Mouse (Mus musculus) heart, postnatal 4 days (tissue): ENCODE data around the gene Tns1. TPM values are rescaled to one million over a fixed set of nuclear protein-coding genes. Genes with fewer than 3 reads are reported as not detected.
A peak's percentile ranks its signal among the peaks of the same experiment; 100 is the strongest.

Experiments
- DNase-seq: peaks from one replicate; pipeline ENCODE4 v3.0.0; 2021
- total RNA-seq, 2 experiments: library from RNA; stranded (reverse); gene quantifications; 2 replicates each; pipeline ENCODE4 v1.2.3; 2021

The Tns1 gene
- total RNA-seq, 2 experiments from 2014 or later = 463 to 468 TPM

DNA sequence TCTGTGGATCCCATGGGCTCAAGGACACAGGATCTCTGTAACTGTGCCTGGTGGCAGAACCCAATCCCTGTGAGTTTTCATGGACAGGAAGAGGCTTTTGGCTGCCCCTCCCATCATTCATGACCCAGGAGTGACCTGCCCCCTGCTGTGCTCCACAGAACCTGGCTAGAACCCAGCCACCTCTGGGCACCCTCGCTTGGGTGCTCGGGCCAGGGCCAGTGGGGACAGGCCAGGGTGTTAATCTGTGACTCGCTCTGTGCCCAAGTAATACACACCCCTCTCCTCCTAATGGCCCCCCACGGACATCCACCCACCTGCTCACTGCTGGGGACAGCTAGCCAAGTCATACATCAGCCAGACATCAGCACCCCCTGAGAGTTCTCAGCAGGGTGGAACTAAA is 65.9 kb downstream of the Tns1 start:
- no peak for DNase-seq

DNA sequence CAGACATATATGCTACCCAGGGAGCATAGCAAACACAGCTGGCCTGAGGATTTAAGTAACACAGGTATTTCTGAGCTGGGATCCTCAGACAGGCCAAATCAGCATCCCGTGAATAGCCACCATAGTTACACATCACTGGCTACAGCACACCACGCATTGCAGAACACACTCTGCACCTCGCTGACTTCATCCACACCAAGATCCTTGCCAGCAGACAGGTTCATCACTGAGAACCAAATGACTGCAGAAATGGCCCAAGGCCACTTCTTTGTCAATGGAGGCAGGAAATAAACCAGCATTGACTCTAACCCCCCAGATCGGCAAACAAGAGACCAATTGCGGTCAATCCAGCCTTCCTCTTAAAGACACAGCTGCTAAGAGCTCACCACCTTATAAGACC is 66.7 kb downstream of the Tns1 start:
- no peak for DNase-seq

DNA sequence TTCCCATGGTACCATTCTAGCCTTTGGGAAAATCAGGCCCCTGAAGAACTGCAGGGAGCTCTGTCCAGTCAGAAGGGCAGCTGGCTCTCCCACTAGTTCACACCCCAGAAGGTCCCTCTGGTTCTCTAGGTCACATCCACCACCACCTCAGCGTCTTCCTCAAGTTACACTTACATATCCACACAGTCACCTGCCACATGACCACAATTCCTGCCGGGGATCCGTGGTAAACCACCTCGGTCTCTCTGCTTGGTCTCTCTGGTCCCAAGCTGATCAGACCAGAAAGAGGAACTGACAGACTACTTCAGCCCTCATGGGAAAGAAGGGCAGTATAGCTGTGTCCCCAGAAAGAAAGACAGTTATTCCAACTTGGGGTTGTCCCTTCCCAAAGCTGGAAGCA is 68.7 kb downstream of the Tns1 start:
- no peak for DNase-seq

DNA sequence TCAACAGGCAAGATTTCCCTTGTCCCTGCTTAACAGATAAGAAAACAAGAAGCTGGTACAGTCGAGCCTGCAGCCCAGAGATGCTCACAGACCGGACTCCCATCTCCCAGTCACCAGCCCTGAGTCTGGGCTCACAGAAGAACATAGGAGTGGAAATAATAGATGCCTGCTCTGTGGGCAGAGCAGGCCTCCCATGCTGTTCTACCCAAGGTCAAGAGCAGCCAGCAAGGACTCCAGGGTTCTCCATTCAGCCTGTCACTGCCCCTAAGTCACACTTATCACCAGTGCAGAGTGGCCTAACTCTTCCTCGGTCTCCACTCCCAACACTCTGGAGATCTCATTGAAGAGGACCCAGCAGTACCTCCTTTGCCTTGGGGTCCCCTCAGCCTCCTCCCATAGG is 69.8 kb downstream of the Tns1 start:
- DNase-seq = no peak

DNA sequence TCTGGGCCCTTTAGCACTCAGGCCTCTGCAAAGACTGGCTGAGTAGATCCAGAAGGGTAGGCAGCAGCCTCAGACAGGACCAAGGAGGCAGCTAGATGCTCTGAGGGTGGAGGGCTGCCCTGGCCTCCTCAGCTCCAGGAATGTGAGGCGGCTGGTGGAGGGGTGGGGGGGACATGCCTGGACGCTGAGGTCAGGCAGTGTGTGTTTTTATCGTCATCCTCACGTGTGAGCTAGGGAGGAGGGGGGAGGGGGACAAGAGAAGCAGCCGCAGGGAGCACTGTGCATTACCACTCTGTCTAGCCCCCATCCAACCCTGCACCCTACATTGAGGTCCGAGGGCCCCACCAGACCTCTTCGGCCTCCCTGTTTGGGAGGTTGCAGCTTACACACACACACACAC is 70.2 kb downstream of the Tns1 start:
- peak; percentile 69 for DNase-seq

DNA sequence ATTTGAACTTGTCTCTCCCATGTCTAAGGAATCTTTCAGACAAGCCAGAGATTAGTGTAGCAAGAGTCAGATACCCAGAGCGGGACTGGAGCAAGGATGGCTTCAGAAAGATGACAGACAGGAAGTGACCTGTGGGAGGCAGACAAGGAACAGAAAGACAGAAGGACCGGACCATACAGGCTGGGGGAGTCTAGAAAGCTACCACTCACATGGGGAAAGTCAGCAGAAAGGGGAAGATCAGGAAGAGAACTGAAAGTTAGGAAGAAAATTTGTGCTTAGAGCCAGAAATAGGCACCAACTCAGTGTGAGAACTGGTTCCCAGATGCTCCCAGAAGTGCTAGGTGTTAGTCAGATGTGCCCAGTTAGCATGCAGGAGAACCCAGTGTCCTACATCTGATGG is 71.2 kb downstream of the Tns1 start:
- no peak for DNase-seq

DNA sequence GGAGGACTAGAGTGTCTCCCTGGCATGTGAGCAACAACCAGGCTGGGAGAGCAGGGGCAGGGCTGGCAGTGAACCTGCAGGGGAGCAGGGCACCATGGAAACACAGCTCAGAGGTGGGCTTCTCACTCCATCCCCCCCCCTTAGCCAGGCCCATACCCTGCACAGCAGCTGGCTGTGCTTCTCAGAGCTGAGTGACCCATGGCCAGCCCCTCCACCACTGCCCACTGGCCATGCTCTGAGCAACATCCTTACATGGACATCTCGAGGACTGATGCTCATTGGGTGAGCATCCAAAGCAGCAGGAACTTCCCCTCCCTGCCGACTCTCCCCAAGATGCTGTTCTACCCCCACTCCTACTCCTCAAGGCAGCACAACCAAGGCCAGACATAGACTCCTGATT is 72.9 kb downstream of the Tns1 start:
- no peak for DNase-seq

DNA sequence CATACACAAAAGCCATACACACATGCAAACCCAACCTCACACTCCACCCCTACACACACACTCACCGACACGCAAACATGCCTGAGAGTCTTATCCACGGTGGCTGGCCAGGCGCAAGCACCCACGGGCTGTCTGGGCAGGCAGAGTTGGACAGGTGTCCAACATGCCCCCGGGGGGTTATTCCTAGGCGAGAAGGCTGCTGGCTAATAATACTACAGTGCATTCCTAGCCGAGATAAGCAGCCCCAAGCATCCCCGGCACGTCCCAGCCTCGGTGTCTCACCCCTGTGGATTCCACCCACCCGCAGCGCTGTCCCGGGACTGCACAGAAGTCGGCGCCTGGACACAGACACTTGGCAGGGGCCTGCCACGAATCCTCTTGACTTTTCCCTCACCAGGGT is 74.8 kb downstream of the Tns1 start:
- DNase-seq = peak; percentile 81

DNA sequence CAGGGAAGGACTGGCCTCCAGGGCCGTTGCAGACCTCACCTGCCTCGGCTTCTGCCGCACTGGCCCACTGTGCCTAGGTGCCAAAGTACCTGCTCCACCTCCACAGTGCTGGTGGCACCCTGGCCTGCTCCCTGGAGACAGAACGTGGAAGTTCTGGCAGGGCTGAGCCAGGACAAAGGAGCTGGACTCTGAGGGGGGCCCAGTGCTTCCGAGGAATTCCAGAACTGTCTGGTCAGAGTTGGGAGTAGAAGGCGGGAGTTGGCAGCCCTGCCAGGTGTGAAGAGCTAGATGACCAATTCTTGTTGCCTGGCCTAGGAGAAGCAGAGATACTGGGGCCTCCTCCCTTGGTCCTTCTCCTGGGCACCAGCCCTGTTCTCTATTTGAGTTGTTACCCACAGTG is 76.5 kb downstream of the Tns1 start:
- DNase-seq = peak; percentile 39

DNA sequence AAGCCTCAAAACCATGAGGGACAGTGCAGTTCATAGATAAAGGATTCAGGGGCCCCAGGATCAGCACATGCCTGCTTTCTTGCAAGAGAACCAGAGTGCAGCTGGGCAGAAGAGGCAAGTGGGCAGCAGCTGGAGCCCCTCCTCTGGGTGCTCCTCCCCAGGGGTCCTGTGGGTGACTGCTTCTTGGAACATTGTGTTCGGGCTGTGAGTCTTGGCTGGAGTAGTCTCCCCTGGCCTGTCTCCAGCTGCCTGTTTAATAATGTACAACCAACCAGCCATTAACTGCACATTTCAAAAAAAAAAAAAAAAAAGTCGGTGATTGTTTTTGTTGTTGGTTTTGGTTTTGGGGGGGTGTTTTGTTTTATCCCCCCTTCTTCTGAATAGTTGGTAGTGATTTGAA is 76.9 kb downstream of the Tns1 start:
- DNase-seq = peak; percentile 51

DNA sequence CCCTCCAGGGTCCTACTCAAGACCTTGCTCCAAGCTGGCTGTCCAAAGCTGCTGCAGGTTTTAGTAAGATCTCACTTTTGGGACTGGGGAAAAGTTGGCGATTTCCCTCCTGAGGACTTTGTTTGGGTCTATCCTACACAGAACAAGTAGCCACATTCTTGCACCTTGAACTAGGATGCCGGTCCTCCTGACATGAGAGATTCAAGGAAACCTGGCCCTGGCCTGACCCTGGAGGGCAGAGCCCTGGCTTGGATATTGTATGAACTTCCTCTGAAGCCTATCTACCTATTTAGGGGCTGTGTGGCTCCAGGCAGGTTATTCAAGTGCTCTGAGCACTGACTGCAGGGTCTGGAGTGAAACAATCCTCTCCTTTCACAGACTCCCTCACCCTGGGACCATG is 79.2 kb downstream of the Tns1 start:
- no peak for DNase-seq

DNA sequence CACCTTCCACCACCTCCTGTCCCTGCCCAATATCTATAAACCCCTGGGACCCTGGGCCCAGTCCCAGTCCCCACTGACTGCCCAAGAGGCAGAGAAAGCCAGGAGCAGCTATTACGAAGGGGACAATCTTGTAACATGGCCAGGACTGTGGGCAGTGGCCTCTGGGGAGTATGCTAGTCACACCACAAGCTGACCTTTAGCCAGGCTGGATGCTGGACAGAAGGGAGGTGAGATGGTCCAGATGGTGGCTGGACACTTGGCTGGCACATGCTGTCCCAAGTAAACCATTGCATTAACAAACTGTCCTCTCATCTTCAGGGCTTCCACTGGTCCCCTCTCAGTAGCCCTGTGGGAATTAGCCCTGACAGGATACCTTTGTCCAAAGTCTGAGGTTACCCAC is 79.8 kb downstream of the Tns1 start:
- no peak for DNase-seq

DNA sequence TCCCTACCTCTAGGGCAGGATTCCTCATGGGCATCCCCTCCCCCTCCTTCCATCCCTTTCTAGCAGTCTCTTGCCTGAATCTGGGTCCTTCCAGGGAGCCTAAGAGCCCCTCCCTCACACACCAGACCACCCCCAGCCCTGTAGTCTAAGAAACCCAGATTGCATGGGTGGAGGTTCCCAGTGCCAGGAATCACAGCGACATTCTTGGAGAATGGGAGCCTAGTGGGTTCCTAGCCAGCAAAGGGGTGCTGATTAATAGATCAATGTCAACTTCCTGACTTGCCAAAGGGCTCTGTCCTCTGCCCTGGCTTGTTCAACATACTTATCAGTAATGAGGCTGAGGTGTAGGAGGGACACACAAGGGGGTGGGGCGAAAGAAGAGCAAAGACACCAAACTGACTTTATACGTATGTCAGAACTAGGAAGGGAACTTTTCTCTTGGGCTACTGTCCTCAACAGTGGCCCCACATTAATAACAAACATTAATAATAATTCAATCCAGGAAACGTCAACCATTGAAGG is 80.6 kb downstream of the Tns1 start:
- DNase-seq = no peak

DNA sequence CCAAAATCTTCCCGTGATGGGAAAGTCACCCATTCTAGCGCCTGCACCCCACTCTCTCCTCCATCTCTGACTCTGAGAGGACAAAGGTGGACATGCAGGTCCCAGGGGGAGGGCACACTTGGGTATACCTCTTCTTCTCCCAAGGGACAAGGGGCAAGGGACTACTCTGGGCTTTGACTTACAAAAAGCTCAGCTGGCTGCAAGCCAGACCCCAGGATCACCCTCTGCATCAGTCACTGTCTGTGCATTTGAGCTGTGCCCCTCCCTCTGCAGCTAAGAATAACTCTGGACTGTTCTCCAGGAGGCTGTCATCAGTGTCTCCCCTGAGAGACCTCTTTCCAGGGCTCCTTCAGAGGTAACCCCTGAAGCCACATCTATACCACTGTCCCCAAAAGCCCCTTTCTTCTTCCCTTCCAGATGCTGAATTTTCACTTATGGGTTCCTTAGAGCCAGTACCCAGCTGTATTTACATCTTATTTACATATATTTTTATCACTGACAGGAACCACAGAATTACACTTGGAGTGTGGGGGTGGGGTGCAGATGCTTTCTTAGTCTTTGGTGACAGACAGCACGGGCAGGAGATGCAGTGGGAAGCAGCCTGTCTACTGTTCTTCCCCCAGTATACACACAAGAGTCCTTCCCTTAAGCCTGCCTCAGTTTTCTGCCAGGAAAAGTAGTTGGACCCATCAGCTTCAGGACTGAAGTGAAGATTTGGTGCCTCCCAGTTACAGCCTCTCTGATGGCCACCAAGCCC is 81.4 kb downstream of the Tns1 start:
- peak; percentile 43 for DNase-seq

DNA sequence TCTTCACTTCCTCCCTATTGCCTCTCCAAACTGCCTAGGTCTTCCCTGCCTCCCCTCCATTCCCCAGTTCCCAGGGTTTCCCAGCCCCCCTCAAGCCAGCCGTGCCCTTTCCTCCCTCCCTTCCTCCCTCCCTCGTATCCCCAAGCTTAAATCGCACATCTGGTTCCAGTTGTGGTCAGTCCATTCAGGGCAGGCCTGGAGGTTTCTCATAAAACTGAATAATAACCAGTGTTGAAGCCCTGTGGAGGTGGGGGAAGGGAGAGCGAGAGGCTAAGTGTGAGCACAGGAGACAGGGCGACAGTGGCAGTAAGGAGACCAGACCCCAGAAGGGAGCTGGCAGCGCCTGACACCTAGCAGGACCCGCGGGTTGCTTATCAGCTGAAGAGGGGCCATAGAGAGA is 82.6 kb downstream of the Tns1 start:
- peak; percentile 29 for DNase-seq

DNA sequence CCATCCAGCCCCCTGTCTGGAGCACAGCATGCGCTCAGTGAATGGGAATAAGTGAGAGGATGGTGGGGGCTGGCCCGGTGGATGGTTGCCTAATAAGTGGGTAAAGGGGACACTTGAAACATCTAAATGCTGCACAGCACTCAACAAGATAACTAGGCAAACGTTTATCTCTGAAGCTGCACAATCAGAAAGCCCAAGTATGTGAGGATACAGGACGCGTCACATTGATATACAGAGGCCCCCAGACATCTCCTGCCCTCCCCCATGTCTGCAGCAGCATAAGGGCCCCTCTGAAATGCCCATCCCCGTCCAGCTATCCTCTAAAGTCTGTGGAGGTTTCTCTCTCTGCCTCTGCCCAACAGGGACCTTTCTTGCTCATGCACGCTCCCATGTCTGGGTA is 83.1 kb downstream of the Tns1 start:
- DNase-seq = no peak

DNA sequence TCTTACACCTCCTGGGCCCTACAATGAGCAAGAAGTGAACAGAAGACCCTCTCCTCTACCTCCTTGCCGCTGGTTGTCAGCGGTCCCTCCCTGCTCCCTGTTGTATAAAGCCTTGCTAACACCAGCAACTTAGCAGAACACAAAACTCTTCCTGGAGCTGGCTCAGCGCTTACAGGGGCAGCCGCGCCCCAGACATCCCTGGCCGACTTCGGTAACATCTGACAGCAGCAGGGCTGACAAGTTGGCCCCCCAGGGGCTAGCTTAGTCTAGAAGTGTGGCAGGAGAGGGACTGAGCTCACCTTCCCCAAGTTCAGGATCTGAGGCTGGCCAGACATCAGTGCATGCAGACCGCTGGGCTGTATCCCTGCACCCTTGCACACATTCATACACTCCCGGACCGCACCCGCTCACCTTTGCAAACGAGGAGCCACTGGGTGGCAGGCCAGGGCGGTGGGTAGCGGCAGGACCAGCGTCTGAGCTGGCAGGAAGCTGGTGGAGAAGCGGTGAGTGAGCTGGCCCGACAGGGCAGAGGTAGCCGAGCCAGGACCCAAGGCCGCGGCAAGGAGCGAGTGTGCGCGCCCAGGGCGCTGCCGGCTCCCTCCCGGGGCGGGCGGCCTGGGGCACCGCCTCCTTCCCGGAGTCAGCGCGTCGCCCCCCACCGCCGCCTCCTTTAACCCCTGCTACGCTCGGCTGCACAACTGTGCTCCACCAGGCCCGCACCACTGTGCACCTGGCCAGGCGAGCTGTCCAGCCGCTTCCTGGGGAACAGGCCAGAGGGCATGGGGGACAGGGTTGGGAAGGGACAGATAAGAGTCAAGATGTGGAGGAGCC is 87.5 kb downstream of the Tns1 start:
- peak; percentile 73 for DNase-seq

DNA sequence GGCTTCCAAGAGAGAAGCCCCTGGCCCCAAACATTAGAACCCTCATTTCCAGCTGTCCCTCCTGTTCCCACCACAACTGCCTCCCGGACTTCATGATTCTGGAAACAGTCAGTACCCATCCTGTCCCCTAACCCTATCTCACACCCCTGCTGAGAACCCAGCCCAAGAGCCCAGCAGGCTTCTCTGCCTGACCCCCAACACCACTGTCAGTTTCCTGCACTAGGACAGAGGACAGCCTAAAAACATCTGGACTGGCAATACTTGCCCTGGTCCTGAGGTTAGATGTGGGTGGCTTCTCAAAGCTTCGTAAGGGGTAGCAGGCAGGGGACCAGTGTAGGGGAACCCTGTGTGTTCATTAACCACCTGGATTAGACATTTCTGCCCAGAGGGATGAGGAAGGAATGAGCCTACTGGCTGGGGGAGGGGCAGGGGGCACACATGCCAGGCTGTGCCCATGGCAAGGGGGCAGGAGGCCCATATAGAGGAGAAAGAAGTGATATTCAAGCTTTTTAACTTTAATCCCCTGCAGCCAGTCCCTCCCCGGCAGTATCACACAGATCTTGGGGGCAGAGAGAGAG is 88.2 kb downstream of the Tns1 start:
- DNase-seq = no peak

DNA sequence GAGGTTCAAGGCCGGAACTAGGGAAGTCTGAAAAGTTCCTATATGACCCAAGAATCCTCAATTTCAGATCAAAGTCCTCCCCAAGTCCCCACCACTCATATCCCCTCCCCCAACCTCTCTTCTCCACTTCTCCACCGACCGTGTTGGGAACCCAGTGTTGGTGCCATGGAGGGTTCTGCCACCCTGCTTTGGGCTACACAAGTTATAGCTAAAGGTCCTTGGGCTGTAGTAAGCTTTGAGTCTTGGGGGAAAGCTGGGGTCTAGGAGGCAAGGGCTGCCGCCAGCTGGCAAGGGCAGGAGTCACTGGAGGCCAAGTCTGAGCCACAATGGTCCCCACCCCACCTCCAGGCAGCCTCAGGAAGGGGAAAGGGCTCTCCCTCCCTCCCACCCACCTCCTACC is 88.8 kb downstream of the Tns1 start:
- DNase-seq = no peak

DNA sequence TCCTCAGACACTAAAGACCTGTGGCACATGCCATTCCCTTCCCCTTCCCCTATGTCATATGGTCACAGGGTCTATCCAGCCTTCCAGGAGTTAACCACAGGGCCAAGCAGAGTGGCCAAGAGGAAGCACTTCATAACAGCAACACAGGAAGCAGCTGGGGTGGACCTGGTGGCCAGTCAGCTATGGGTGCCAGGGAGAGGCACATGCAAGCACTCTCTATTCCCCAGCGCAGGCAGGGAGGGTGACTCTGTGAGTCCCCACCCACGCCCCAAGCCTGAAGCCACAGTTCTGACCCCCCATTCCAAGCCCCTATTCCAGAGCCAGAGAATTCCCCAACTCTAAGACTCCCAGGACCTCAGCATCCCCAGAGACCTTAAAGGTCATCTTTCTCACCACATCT is 89.5 kb downstream of the Tns1 start:
- peak; percentile 51 for DNase-seq

DNA sequence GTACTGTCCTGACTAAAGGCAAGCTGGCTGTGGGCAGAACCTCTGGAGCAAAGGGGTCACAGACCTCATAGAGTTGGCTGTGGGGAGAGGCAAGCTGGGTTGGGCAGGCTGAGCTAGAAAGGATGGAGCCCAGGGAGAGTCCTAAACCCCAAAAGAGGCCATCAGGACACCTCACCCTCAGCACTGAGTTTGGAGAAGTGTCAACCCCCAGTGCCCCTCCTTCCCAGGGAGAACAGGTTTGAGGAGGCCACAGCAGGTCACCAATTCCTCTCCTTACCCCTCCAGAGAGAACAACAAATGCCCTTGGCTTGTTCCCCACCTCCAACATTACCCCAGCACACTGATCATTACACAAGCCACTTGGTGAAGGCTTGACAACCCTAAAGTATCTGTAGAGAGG is 90.0 kb downstream of the Tns1 start:
- DNase-seq = no peak

DNA sequence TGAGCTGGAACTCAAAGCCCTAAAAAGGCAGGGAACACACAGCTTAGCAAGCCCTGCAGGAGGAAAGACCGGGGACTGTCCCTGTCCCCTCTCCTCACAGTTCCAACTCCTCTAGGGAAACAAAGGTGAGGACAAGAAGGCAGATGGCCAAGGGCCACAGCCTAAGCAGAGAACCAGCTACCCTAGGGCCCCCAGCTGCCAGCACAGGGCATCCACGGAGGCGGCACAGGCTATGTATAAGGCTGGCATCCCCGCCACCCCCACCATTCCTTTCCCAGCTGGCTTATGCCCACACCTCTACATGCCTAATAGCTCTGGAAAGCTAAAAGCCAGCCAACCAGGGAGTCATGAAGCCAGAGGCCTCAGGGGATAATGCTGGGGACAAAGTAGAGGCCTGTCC is 90.8 kb downstream of the Tns1 start:
- DNase-seq = no peak

DNA sequence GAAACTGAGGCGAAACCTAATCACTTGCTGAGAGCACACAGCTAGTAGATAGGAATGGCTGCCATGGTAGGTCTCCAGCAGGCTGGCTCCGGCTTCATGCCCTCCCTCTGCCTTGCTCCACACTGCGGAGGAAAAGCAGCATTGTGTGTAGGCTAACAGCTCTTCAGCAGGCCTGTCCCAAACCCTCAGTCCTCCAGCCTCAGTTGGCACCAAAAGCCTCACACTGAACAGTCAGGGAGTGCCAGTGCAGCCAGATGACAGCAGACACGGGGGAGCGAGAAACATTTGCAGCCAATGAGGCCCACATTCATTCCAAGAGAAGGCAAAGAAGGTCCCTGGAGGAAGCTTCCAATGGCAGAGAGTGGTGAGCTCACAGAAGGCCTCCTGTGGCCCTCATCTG is 91.3 kb downstream of the Tns1 start:
- no peak for DNase-seq
